In the genomic region with DNA sequence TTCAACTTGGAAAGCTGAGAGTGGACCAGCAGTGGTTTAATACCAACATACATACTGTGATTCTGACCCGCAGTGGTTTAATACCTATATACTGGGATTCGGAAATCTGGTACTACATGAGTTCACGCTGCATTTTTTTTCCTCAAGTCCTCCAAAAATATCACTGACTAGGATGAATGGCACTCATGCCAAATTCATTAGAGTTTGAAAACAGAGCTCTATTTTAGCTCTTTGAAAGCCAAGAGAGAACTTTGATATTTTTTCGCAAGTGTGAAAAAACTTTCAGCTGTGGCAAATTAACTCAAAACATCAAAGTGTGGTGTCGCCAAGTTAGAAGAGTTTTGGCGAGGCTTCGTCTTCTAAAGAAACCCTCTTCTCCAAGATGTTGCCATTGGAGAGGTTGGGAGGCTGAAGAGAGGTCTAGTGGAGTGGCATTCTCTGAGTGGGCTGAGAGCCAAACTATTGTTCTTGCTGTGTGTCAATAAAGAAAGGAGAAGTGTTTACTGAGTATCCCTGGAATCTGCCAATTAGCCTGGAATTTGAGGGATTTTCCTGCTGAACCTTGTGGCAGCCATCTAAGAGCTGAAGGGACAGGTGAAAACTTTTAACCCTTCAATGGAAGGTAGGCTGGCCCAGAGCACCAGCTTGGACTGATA, we compare ENCODE assay signal across 14 mouse cellular contexts.
A peak's percentile ranks its signal among the peaks of the same experiment; 100 is the strongest.
DNase-seq lines count a peak whose midpoint lies in the region; ATAC-seq lines count a peak whose summit lies in the region.
"Had no signal": no experiment of that assay in that cellular context is flagged by ENCODE, and none has a peak within 500 bp of the region (broad histone marks: within the 10 kb centered on the region; RNA-seq: fewer than 3 reads in every experiment).

No protein-coding gene starts in this region.

- DNase-seq in frontal cortex, postnatal 14 days (ENCODE audit: low spot score in 2 of 2), result no peak
- peak; percentile 8 for DNase-seq in right cerebral cortex, adult 18-20 months
- DNase-seq in right cerebral cortex, postnatal 36 days (ENCODE audit: low spot score in 2 of 2), result no peak
- peak; percentile 64 for DNase-seq in lung, postnatal 36 days
- no peak for DNase-seq in thymus, adult 18-20 months
- DNase-seq: adrenal gland, adult 2 months; adrenal gland, postnatal 25 days; cerebellum, adult 11 months; cerebellum, adult 8-10 months; cerebellum, postnatal 14 days; embryo, embryonic 11 days; gastrocnemius, postnatal 10 days; heart, adult 2 months had no signal

- peak; percentile 62 for ATAC-seq in frontal cortex, adult (ENCODE audit: low TSS enrichment)

Comparison
In these comparisons a context has a peak if more than half of its experiments do, and no peak if none do; other contexts are left out.
1. DNase-seq: peak in right cerebral cortex, adult 18-20 months (single experiment) and lung, postnatal 36 days (single experiment); none in frontal cortex, postnatal 14 days (0 of 2), right cerebral cortex, postnatal 36 days (0 of 2) and thymus, adult 18-20 months (0 of 2).